Mouse (Mus musculus) stomach, postnatal 0 days (tissue): Measurements from ENCODE around the gene Cebpa.

Experiments used
- CTCF ChIP-seq: IDR thresholded peaks from 2 replicates; pipeline ENCODE4 v1.5.1; 2016; ENCODE audit warnings: antibody characterized with exemption, low read depth, mild to moderate bottlenecking, moderate library complexity
- EP300 ChIP-seq: optimal IDR thresholded peaks from 2 replicates; pipeline ENCODE3; 2016; ENCODE audit warnings: antibody characterized with exemption

DNA sequence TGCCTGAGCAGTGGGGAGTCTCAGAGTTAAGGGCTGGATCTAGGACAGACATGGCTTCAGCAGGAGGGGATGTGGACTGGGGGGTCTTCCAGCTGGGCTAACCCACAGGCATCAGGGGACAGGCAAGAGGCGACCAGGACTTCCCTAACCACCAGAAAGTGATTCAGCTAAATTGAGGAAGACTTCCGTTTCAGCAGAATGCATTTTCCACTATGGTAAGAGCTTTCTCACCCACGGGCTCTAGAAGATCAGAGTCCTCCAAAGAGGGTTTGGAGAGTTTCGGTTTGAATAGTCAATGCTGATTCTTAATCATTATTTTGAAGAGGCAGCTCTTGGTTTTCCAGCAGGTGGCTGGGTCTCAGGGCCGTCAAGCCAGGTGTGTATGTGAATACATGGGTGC lies 20.8 kb downstream of the Cebpa start:
- no peak for TF ChIP-seq CTCF
- no peak for TF ChIP-seq EP300
